Mouse (Mus musculus): ENCODE measurements at regions not wholly inside any gene's neighbourhood (a gene's known extent, or its start where the extent isn't known, plus 50 kb on each side); places are given as distances from the start of the nearest gene placed in this dataset.

DNA sequence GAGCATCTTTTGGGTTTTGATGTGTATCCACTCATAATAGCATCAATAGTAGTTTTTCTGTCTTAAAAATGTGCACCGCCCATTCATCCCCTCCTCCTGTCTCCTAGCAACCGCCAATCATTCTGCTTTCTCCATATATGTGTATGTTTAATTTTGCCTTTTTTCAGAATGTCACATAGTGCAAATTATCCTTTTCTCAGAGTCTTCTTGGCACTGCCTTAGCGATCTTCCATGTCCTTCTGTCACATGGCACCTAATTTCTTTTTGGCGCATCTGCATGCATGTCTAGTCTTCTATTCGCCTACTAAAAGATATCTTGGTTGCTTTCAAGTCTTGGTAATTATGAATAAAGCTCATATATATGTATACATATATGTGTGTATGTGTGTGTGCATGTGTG, 573.0 kb downstream of the Gm19410 start:
- TF ChIP-seq CTCF (IDR thresholded peaks at IDR 0.05; ENCODE audit: low read depth) (no peak), EP300 (IDR thresholded peaks at IDR 0.05; ENCODE audit: low read depth) (no peak)

Measured in heart, postnatal 0 days (tissue).